Mouse (Mus musculus) intestine, embryonic 14.5 days (tissue): ENCODE data around the gene Riok1. TPM values are rescaled to one million over a fixed set of nuclear protein-coding genes. Genes with fewer than 3 reads are reported as not detected.

ENCODE experiments used
- ATAC-seq: fragments of 200-750 bp; cut with Nextera tagmentation; replicated peaks from 2 replicates; pipeline ENCODE4 v1.8.0; 2017; ENCODE audit warnings: low read depth, moderate number of reproducible peaks, moderate TSS enrichment, moderate library complexity; ENCODE audit not compliant: low FRiP score, low TSS enrichment
- DNase-seq: peaks from one replicate; pipeline ENCODE4 v3.0.0-alpha.2; 2018; ENCODE audit warnings: low spot score
- H3K27ac ChIP-seq: fragments of 300-500 bp; sonication (generic); 2 replicates; pipeline ENCODE4 v1.5.1; 2014; ENCODE audit warnings: low read depth, mild to moderate bottlenecking, control low read depth
- H3K27me3 ChIP-seq: fragments of 300-500 bp; sonication (generic); replicated peaks from 2 replicates; pipeline ENCODE4 v1.6.1; 2014; ENCODE audit warnings: low read length, control low read depth; ENCODE audit not compliant: control insufficient read depth, insufficient read depth
- H3K36me3 ChIP-seq: fragments of 300-500 bp; sonication (generic); 2 replicates; pipeline ENCODE4 v1.6.1; 2014; ENCODE audit warnings: low read length, control low read depth; ENCODE audit not compliant: control insufficient read depth, insufficient read depth
- H3K4me1 ChIP-seq: fragments of 300-500 bp; sonication (generic); replicated peaks from 2 replicates; pipeline ENCODE4 v1.6.1; 2014; ENCODE audit warnings: low read length, control low read depth, mixed read lengths; ENCODE audit not compliant: control insufficient read depth, insufficient read depth
- H3K4me2 ChIP-seq: fragments of 300-500 bp; sonication (generic); 2 replicates; pipeline ENCODE4 v1.6.1; 2014; ENCODE audit warnings: low read length
- H3K4me3 ChIP-seq: fragments of 300-500 bp; sonication (generic); 2 replicates; pipeline ENCODE4 v1.5.1; 2014; ENCODE audit warnings: low read depth, low read length, control low read depth, mixed read lengths
- H3K9ac ChIP-seq: fragments of 300-500 bp; sonication (generic); 2 replicates; pipeline ENCODE4 v1.6.1; 2014; ENCODE audit warnings: mild to moderate bottlenecking, low read length
- H3K9me3 ChIP-seq: fragments of 300-500 bp; sonication (generic); 2 replicates; pipeline ENCODE4 v1.6.1; 2016; ENCODE audit warnings: low read length, control low read depth; ENCODE audit not compliant: control insufficient read depth
- WGBS: fragments of 180-500 bp; shearing (Covaris S2); extraction: QIAGEN DNeasy Blood & Tissue Kit; methylation state at CpG from one replicate; pipeline ENCODE4 v1.1.7; 2014; 5-methylcytosine and 5-hydroxymethylcytosine counted together
- polyA plus RNA-seq: library from polyadenylated mRNA; unstranded; fragments of >200 nt; fragmentation: Nextera tagmentation; extraction: Ambion mirVana; gene quantifications from 2 replicates; pipeline ENCODE4 v1.2.1, GENCODE M21; 2014

Gene Riok1
- 47.7 and 53.7 TPM in 2 replicates for polyA plus RNA-seq

- Histone ChIP-seq H3K9ac (peak within 1 kb of the TSS; percentile 80), H3K4me3 (peak within 1 kb of the TSS; percentile 81), H3K27ac (peak within 1 kb of the TSS; percentile 76), H3K9me3 (no peaks in the 10 kb centered on the region), H3K4me1 (peaks cover 11% of the 10 kb centered on the region), H3K36me3 (peaks cover 19% of the 10 kb centered on the region), H3K27me3 (no peaks in the 10 kb centered on the region), H3K4me2 (peak within 1 kb of the TSS; percentile 100)
- DNase-seq = no peak
- 11% methylated on average over 37 of the region's 37 CpGs for WGBS
- ATAC-seq = peak; percentile 68
These were observed at the start of gene Riok1 for GRCm38 (mm10) chr13:38036343-38037043. Gene Riok1, plus strand, starts transcription at chr13:38036995.

GRCm38 (mm10) chr13:37989701-37990100, 47.1 kb upstream of the Riok1 start:
- Histone ChIP-seq H3K9ac (no peak overlapping the region), H3K36me3 (peaks cover 66% of the 10 kb centered on the region), H3K27me3 (no peaks in the 10 kb centered on the region), H3K4me3 (no peak overlapping the region), H3K4me1 (peaks cover 5% of the 10 kb centered on the region; the same call in 1 of the 2 replicates), H3K4me2 (no peak overlapping the region), H3K9me3 (no peaks in the 10 kb centered on the region), H3K27ac (no peak overlapping the region)
- 89% methylated on average over 8 of the region's 8 CpGs for WGBS
- DNase-seq (peak; percentile 25), ATAC-seq (no peak)

- Histone ChIP-seq H3K4me2 (peak overlapping the region; percentile 88), H3K36me3 (peaks cover 37% of the 10 kb centered on the region), H3K9ac (peak overlapping the region; percentile 97), H3K4me3 (peak overlapping the region; percentile 97), H3K4me1 (peaks cover 5% of the 10 kb centered on the region; the same call in 1 of the 2 replicates), H3K27me3 (no peaks in the 10 kb centered on the region), H3K9me3 (no peaks in the 10 kb centered on the region), H3K27ac (peak overlapping the region; percentile 92; the same call in 1 of the 2 replicates)
- no peak for ATAC-seq
- peak; percentile 56 for DNase-seq
- 12% methylated on average over 10 of the region's 10 CpGs for WGBS
These were observed 44.0 kb upstream of the Riok1 start for GRCm38 (mm10) chr13:37992638-37993371.

- Histone ChIP-seq H3K27me3 (no peaks in the 10 kb centered on the region), H3K9ac (peak overlapping the region; percentile 97), H3K36me3 (peaks cover 32% of the 10 kb centered on the region), H3K4me1 (peaks cover 5% of the 10 kb centered on the region; the same call in 1 of the 2 replicates), H3K9me3 (no peaks in the 10 kb centered on the region), H3K4me2 (peak overlapping the region; percentile 88), H3K27ac (peak overlapping the region; percentile 92), H3K4me3 (peak overlapping the region; percentile 97)
- ATAC-seq = peak; percentile 57
- WGBS = 0% methylated on average over 17 of the region's 17 CpGs
- no peak for DNase-seq
These were observed 43.5 kb upstream of the Riok1 start for GRCm38 (mm10) chr13:37993376-37993703.

- H3K36me3 ChIP-seq = peaks cover 27% of the 10 kb centered on the region
- under 1% methylated on average over 89 of the region's 89 CpGs for WGBS
- H3K27me3 ChIP-seq = no peaks in the 10 kb centered on the region
- H3K4me3 ChIP-seq = peak within 1 kb of the TSS; percentile 97
- ATAC-seq (peak; percentile 96), DNase-seq (peak; percentile 93)
- H3K27ac ChIP-seq = peak within 1 kb of the TSS; percentile 92
- peak within 1 kb of the TSS; percentile 88 for H3K4me2 ChIP-seq
- peaks cover 5% of the 10 kb centered on the region; the same call in 1 of the 2 replicates for H3K4me1 ChIP-seq
- no peaks in the 10 kb centered on the region for H3K9me3 ChIP-seq
- H3K9ac ChIP-seq = peak within 1 kb of the TSS; percentile 97
These were observed 42.9 kb upstream of the Riok1 start, which contains the start of gene Ssr1 for GRCm38 (mm10) chr13:37993704-37994404. Gene Ssr1, minus strand, starts transcription at chr13:37994217.

GRCm38 (mm10) chr13:37994405-37994749, 42.4 kb upstream of the Riok1 start:
- peak; percentile 62 for ATAC-seq
- no peak for DNase-seq
- Histone ChIP-seq H3K27me3 (no peaks in the 10 kb centered on the region), H3K4me2 (peak overlapping the region; percentile 88), H3K4me1 (peaks cover 5% of the 10 kb centered on the region; the same call in 1 of the 2 replicates), H3K9ac (peak overlapping the region; percentile 40), H3K4me3 (peak overlapping the region; percentile 97), H3K9me3 (no peaks in the 10 kb centered on the region), H3K36me3 (peaks cover 22% of the 10 kb centered on the region), H3K27ac (0 out of 2 replicates have a peak overlapping the region, but pooled peaks have one; percentile 92)
- 17% methylated on average over 7 of the region's 7 CpGs for WGBS

GRCm38 (mm10) chr13:37999713-38000112, 37.1 kb upstream of the Riok1 start:
- 87% methylated on average over 3 of the region's 3 CpGs for WGBS
- H3K27ac ChIP-seq = no peak overlapping the region
- H3K4me3 ChIP-seq = no peak overlapping the region
- DNase-seq (no peak), ATAC-seq (no peak)
- no peaks in the 10 kb centered on the region for H3K36me3 ChIP-seq
- H3K9ac ChIP-seq = no peak overlapping the region
- no peak overlapping the region for H3K4me2 ChIP-seq
- H3K27me3 ChIP-seq = no peaks in the 10 kb centered on the region
- no peaks in the 10 kb centered on the region for H3K4me1 ChIP-seq
- no peaks in the 10 kb centered on the region for H3K9me3 ChIP-seq

GRCm38 (mm10) chr13:38002461-38002860, 34.3 kb upstream of the Riok1 start:
- H3K4me2 ChIP-seq = no peak overlapping the region
- H3K4me3 ChIP-seq = no peak overlapping the region
- H3K27me3 ChIP-seq = no peaks in the 10 kb centered on the region
- H3K27ac ChIP-seq = no peak overlapping the region
- no peak overlapping the region for H3K9ac ChIP-seq
- no peaks in the 10 kb centered on the region for H3K9me3 ChIP-seq
- no peak for DNase-seq
- no peaks in the 10 kb centered on the region for H3K36me3 ChIP-seq
- ATAC-seq = no peak
- H3K4me1 ChIP-seq = no peaks in the 10 kb centered on the region
- 39% methylated on average over 1 of the region's 1 CpGs for WGBS
